Mouse (Mus musculus) MN1 (cell line): ENCODE results near the gene Pnmal1.

ENCODE experiments used
- DNase-seq: peaks from one replicate; pipeline ENCODE4 v3.0.0-alpha.2; 2016; ENCODE audit warnings: low spot score

The Pnmal1 gene

DNA sequence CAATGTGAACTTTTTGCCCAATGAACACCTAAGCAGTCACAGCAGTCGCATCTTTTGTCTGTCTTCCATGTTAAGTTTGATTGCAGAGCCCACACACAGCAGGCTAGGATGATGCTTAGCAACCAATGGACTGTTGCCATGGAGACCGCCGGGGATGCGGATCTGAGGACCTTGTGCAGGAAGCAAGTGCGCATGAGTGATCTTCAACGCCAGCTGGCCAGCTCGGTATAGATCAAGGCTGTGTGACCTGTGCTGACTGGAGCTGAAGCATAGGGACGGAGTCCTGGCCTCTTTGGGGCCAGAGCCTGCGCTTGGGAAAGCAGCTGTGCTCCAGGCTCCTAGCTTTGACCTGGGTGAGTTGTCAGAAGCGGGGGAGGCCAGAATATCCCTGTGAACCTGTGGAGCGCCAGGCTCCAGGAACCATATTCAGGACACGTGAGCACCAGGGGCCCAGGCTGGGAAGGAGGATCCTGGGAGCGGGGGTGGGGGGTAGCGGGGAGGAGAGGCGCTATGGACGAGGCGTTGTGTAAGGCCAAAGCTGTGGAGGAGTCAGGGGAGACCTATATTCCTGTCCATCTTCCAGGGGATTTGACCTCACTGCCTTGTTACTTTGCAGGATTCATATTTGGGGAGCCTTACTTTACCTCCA is at the start of gene Pnmal1:
Gene Pnmal1, plus strand, starts transcription at position 141 of the 649 bp plus-strand sequence.
- peak; percentile 92 for DNase-seq

DNA sequence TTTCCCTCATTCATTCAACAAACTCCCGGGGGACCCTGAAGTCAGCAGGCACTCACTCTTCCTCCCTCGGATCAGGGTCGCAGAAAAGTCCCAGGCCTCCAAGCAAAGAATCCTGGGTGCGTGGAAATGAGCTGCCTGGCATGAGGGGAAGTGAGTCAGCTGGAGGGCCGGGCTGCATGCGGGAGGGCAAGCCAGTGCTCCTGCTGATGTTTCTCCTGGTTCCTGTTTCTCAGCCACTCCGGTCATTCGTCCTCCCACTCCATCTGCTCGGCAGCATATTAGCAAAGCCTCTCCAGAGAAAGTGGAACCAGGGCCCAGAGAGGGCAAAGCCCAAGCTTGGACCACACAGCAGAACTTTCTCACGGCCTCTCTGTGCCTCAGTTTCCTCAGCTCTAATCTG is 49.6 kb upstream of the Pnmal1 start:
- DNase-seq: no peak

DNA sequence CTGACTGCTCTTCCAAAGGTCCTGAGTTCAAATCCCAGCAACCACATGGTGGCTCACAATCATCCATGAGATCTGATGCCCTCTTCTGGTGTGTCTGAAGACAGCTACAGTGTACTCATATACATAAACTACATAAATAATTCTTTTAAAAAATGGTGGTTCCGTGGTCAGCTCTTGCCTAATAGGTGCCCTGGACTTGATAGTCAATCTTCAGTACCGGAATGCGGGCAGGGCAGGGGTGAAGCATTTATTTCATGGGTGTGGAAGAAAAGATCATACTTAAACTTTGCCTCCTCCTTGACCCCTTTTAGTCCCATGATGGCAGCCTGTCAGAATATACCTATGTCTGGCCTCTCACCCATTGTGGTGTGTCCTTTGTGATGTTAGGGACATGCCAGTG is 47.6 kb upstream of the Pnmal1 start:
- DNase-seq: no peak

DNA sequence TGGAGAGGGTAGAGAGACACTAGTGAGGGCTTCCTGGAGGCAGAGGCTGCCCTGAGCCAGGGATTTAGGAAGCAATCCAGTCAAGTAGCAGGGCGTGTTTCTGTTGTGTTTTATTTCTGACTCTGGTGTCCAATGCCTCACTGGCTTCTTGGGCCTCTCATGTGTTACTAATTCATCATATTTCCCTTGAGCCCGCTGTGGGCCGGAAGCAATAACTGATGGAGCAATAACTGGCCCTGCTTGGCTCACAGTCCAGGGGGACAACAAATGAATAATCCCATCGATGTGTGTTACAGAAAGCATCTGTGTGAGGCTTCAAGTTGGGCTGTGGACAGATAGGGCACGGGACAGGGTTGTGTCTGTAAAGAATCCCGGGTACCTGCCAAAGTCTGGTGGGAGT is 47.1 kb upstream of the Pnmal1 start:
- DNase-seq: no peak

DNA sequence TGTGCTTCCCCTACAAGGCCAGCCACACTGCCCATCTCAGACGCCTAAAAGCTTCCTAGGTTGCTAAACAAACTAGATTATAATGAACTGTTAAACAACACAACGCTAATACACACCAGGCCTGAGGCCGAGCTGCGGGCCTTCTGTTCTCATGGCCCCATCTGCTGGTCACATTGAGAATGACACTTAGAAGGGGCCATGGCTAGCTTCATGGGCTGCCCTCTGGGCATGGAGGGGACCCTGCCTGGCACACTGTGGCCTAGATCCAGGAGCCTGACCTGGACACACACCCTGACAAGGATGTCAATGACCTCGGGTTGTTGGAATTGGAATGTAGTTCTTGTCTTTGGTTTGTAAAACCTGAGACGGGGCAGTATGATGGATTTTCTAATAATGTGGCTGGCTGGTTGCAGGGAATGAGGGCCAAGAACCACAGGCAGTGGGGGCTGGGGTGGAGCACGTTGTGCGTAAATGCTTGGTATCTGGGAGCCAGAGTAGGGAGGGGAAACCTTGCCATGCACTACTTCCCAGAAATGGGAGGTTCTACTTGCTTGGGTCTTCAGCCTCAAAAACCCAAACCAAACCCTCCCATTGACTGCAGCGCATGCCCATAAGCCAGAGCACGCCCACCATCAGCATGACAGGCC is 45.5 kb upstream of the Pnmal1 start:
- DNase-seq: peak; percentile 85

DNA sequence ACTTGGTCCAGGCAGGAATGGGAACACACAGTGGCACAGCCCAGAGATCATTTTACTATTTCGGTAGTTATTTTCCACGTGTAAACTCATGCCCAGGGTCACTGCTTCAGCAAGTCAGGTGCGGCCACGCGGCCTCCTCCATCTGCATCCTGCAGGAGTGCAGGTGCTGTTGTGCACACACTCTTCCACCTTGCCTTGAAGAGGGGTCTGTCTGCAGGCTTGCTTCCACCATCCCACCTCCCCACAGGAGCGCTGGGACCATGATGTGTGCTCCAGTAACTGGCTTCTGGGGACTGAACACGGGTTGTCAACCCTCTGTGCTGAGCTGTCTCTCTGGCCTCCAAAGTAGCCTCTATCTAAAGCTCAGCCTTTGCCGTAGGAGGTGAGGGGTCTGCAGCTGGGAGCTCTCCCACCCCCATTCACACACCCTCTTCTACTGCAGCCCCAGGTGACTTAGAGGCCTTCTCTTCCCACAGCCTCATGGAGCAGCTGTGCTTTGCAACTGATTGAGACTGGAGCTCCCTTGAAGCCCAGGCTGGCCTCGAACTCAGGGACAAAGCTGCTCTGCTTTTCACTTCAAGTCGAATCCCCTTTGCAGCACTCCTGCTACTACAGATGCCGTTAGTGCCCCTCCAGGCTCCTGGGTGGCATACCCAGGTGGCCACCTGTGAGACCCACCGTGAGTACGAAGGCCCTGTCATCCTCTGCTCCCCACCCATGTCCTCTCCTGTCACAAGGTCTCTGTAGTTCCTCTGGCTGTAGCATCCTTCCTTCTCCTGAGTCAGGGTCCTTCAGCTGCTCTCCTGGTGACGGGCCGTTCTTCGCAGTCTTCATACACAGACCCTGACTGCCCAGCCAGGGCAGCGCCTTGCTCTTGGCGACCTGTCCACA is 44.8 kb upstream of the Pnmal1 start:
- no peak for DNase-seq

DNA sequence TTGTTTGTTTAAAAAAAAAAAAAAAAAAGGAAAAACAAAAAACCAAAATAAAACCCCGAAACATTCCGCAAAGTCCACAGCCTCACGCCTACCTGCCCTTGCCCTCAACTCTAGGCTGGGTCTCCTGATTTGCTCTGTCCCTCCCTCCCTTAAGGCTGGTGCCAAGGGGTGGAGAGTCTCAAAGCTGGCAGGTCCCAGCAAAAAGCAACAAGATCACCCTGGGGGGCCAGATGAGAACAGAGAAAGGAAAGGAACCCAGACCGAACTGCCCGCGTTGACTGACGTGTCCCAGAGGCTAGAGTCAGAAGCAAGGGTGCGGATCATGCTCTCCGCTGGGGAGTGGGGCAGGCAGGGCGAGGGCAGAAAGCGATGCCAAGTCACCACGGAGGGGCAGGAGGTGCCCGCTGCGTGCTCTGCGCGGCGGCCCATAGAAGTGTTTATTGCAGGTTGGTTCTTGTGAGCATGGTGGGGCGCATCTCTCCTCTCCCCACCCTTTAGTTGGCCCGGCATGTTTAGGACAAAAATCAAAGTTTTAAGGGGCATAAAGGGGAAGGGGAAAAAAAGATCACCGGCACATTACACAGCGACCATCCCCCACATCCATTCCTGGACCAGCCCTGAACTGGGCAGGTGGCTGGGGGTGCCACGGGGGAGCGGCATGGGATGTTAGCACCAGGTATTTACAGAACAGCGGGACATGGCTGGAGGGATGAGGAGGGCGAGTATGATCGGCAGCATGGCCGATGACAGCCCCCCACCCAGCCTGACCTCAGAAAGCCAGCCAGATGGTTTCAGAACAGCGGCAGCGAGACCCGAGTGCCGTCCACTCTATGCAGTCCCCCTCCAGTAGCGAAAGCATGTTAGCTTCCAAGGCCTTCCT is 43.8 kb upstream of the Pnmal1 start:
- DNase-seq: no peak

DNA sequence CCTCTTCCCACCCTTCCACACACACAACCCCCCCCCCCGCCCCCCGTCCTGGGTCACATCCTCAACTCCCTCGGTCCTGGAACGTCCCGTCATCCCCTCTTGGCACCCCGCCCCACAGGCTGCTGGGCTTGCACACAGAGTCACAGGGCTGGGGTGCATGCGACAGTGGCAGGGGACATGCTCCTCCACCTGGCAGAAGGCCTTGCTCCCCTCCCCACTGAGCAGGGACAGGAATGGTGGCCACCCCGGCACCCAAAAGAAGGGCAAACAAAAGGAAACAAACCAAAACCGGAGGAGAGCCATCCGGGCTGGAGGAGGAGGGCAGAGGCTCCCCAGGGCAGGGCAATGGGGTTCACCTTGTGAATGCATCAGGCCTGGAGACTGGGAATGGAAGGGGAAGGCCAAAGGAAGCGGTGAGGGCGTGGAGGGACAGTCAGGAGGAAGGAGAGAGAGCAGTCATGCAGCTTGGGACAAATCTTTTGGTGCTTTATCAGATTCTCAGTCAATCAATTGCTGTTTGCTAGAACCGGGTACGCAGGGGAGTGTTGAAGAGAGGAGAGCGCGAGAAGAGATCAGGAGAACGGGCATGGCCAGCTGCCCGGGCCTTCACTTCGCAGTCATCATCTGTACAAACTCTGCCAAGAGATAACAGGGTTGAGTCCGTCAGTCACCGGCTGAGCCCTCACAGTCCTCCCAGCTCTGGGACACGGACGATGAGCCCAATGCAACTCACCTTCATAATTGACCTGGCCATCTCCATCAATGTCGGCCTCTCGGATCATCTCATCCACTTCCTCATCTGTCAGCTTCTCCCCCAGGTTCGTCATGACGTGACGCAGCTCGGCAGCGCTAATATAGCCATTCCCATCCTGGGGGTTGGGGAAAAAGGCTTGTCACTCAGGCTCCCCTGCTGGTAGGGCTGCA is 42.9 kb upstream of the Pnmal1 start:
- DNase-seq: peak; percentile 64

DNA sequence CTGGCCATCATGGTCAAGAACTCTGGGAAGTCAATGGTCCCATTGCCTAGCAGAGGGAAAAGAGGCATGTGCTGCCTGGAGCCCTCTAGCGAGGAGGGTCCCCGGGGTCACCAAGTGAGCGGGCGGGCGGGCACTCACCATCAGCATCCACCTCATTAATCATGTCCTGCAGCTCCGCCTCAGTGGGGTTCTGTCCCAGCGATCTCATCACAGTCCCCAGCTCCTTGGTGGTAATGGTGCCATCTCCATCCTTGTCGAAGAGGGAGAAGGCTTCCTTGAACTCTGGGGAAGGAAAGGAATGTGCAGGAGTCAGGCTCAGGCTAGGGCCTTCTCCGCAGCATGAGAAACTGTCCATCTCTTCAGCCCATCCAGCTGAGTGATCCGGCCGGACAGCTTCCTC is 42.0 kb upstream of the Pnmal1 start:
- no peak for DNase-seq

DNA sequence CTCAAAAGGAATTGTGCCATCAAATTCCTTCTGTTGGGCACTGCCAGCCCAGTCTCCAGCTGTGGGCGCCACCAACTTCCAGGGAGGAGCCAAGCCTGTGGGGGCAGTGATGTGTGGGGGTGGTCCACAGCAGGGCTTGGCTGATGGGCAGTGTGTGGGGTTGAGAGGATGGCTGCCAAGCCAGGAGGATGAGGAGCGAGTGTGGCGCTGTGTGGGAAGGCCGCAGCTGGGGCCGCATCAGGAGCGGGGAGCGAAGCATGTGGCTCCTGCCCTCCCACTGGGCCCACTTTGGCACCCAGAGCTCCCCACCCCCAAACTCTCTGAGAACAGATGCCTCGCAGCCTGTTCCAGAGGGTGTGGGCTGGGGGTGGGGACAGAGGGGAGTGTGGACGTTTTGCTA is 41.5 kb upstream of the Pnmal1 start:
- no peak for DNase-seq

DNA sequence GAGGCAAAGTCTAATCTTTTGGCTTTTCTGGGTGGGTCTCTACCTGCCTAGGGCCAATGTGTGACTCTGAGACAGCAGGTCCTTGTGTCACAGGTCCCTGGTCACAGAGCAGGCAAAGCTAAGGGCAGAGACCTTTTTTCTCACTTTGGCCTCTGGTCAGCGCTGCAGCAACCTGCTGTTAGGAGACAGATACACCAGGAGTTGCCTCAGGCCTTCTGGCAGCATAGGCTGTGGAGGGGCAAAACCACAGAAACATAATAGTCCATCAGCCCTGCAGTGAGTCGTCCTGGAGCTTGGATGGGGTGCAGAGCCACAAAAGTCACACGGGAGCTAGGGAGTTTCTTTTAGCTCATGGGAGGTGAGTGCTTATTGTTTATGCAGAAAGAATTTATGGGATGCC is 40.8 kb upstream of the Pnmal1 start:
- peak; percentile 40 for DNase-seq

DNA sequence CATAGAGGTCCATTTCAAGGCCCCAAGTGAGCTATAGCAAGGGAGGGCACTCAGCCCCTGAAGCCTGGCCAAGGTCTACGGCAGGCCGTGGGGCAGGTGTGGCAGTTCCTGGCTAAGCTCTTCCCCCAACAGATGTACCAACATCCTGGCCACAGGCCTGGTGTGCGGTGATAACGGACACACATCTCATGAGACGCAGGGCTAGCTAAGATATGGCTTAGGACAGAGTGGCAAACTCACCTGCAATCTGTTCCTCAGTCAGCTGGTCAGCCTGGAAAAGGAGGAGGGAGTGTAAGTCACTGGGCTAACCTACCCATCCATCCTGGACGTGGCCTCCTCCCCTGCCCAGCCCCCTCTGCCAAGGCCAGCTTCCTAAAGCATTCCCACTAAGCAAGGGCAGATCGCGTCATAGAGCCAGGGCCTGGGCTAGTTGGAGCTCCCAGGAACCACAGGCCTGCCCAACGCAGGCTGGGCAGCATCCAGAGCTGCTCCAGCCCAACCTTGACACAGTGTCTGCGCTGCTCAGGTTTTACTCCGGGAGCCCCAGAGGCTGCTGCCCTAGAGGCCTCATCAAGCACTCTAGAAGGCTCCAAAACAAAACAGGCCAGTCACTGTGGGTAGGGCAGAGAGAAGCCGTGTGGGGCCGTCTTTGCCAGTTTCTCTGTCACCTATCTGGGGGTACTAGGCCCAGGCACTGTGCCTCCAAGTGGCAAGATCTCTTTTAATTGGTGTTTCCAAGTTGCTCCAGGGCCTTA is 39.9 kb upstream of the Pnmal1 start:
- peak; percentile 65 for DNase-seq

DNA sequence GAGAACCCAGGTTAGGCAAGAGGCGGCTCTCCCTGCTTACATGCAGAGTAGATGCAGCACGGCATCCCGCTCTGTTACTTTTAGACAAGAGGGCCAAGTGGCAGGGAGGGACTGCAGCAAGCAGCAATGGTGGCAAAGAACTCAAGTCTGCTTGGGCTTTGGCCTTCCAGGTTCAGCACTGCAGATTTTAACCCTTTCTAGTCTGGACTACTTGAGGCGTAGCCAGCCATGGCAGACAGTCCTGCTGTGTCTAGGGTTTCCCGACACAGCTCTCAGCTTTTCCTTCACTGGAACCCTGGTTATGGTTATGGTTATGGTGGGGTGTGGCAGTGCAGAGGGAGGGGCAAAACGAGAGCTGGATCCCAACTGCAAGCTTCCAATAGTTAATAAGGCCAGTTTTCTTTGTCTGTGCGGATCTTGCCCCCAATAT is 39.3 kb upstream of the Pnmal1 start:
- no peak for DNase-seq

DNA sequence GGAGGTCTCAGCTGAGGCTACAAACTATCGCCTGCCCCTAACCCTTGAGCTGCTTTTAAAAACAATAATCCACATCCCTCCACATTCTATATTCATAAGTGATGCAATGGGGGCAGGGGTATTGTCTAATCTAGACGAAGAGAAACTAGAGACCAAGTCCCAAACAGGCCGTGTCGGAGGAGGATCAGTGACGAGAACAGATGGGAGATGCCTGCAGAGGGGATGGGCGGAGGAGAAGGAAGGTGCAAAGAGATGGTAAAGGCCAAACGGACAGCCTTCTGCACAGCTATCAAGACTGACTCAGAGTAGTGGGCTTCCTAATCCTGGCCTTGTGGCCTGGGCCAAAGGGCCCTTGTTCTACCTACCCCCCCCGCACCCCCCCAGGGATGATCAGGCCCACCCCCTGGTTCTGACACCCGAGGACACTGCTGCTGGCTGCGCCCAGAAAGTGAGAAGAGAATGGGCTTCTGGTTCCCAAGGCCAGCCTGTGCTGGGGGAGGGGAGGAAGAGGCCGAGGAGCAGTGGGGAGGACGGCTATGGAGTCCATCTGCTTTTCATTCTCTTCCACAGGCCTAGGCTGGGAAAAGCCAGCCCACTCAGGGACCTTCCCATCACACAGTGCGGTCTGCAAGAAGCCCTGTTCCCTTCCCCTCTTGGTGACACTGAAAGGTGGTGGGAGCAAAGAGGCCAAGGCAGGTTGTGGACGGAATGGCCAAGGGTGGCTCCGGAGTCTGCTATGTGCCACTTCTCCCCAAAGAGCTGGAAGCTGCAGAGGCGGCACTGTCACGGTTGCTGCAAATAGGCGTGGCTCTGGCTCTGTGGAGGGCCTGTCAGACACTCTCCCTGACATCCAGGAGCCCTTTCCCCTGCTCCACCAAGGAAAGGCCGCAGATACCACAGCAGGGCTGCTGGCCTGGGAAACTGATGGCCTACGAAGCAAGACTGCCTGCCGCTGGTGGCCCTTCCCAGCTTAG is 38.4 kb upstream of the Pnmal1 start:
- peak; percentile 48 for DNase-seq

DNA sequence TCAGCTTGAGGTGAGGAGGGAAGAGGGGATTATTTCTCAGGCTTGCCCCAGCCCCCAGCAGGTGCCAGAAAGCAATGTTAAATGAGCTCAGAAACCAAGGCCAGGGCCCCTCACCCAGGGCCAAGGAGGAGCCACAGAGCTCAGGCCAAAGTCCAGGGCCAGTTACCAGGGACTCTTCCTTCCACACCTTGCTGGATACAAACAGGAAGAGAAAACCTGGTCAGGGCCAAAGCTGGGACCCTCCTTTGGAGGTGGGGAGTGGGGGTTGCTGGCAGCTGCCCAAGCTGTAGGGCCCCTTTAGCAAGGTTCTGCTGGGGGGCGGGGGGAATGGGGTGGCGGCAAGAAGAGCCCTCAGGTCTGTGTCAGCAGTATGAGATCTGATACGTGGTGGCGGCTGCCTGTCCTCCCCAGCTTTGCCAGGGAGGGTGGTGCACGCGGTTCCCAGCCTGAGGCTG is 37.6 kb upstream of the Pnmal1 start:
- DNase-seq: no peak

DNA sequence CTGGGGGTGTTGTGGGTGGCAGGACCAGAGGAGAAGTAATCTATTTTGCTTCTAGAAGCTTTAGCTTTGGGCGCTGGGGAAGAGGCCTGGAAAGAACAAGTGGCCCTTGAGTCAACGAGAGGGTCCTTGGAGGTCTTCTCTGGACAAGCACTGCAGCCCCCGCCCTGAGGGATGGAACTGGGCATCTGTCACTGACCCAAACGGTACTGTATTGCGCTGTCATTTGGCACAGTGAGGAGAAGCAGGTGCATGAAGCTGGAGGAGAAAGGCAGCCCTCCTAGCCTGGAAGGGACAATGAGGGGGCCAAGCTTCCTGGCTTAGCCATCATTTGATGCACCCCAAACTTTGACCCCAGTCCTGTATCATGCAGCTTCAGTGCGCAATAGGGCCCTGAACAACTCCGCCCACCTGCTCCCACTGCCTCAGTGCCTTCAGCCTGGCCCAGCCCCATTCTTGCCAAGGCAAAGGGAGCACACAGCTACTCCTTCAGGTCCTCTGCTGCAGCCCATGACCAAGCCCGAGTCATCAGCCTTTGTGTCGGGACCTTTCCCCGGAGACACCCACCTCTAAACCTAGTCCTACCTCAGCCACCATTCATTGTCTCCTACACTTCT is 37.0 kb upstream of the Pnmal1 start:
- DNase-seq: peak; percentile 39

DNA sequence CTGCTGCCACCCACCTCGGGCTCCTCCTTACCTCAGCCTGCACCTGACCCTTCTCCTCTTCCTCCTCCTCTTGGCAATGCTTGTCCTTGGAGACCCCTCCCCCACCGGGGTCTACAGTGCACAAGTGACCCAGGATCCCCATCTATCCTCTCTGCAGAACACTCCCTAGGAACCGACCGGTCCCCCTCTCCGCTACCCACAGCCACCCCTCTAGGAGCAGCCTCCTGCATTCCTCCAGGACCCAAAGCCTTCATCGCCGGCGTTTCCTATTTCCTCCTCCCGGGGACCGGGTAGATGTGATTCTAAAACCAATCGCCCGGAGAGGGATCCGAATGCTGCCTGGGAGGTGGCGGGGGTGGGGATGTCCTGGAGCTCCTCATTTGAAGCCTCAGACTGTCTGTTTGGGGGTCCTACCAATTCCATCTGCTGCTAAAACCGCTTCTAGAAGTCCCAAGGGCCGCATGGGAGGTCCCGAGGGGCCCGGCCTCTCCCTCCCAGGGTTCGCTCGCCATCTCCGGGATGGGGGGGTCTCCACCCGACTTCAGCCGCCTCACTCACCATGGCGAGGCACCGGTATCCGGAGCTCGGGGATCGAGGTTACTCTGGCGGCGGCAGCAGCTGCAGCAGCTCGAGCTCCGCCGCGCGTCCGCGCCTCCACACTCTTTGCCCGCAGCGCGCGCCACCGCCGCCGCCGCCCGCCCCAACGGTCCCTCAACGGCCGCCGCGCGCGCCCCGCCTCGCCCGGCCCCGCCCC is 36.0 kb upstream of the Pnmal1 start:
- no peak for DNase-seq
